Mouse (Mus musculus): ENCODE results near the gene Tnnt3. TPM values are rescaled to one million over a fixed set of nuclear protein-coding genes. Genes with fewer than 3 reads are reported as not detected.

Tnnt3 gene
- 1.6 TPM in 2 replicates for polyA plus RNA-seq (2015; fragmentation: Nextera tagmentation; extraction: Ambion mirVana)

DNA sequence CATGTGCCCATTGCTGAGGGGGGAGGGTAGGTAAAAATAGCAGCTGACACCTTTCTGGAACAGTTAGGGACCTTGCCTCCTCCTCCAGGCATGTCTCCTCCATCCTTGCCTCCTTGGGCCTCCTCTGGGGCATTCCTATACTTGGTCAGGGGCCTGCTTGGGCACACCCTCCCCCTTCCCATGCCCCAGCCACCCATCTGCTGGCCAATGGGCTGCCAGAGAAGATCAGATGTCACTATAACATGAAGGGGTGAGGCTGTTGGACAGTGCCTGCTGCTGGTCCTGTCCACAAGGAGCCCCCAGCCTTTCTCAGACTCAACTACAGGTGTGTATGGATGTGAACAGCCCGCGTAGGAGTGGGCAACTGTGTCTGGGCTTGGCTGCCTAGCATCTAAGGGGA is at the start of gene Tnnt3:
Tnnt3 (plus strand) TSS at position 262 of the 400 bp plus-strand sequence.
- 79% methylated on average over 2 of the region's 2 CpGs for WGBS
- no peak within 1 kb of the TSS for H3K9ac ChIP-seq
- H3K9me3 ChIP-seq = no peaks in the 10 kb centered on the region
- no peaks in the 10 kb centered on the region for H3K27me3 ChIP-seq (replicated peaks)
- H3K4me3 ChIP-seq = no peak within 1 kb of the TSS
- H3K4me1 ChIP-seq = no peaks in the 10 kb centered on the region
- no peak for ATAC-seq (replicated peaks)
- H3K4me2 ChIP-seq = no peak within 1 kb of the TSS
- no peak within 1 kb of the TSS for H3K27ac ChIP-seq
- no peaks in the 10 kb centered on the region for H3K36me3 ChIP-seq (replicated peaks)

DNA sequence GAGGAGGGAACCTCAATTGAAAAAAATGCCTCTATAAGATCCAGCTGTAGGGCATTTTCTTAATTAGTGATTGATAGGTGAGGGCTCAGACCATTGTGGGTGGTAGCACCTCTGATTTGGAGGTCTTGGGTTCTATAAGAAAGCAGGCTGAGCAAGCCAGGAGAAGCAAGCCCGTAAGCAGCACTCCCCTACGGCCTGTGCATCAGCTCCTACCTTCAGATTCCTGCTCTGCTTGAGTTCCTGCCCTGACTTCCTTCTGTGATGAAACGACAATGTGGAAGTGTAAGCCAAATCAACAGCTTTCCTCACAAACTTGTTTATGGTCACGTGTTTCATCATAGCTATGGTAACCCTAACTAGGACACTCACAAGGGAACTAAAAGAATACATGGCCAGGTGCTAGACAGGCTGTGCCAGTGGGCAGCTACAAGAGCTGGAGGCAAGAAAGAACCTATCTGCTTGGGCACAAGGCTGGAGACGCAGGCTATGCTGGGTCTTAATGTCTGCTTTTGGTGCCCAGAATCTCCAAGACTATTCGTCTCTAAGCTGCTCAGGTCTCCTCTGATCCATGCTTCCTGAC is 49.5 kb upstream of the Tnnt3 start:
- H3K9me3 ChIP-seq = no peaks in the 10 kb centered on the region
- H3K9ac ChIP-seq = no peak overlapping the region
- H3K4me3 ChIP-seq = no peak overlapping the region
- 83% methylated on average over 6 of the region's 6 CpGs for WGBS
- no peaks in the 10 kb centered on the region for H3K27me3 ChIP-seq (replicated peaks)
- ATAC-seq (replicated peaks) = no peak
- H3K27ac ChIP-seq = no peak overlapping the region
- H3K4me1 ChIP-seq = no peaks in the 10 kb centered on the region
- no peak overlapping the region for H3K4me2 ChIP-seq
- no peaks in the 10 kb centered on the region for H3K36me3 ChIP-seq (replicated peaks)

- Histone ChIP-seq H3K9ac (no peak overlapping the region), H3K4me3 (no peak overlapping the region), H3K36me3 (replicated peaks) (no peaks in the 10 kb centered on the region), H3K4me1 (peaks cover 12% of the 10 kb centered on the region), H3K27ac (no peak overlapping the region), H3K9me3 (no peaks in the 10 kb centered on the region), H3K27me3 (replicated peaks) (no peaks in the 10 kb centered on the region), H3K4me2 (no peak overlapping the region)
- 17% methylated on average over 1 of the region's 1 CpGs for WGBS
- ATAC-seq (replicated peaks) = no peak
These were observed 43.9 kb upstream of the Tnnt3 start for GRCm38 (mm10) chr7:142454706-142455105.

DNA sequence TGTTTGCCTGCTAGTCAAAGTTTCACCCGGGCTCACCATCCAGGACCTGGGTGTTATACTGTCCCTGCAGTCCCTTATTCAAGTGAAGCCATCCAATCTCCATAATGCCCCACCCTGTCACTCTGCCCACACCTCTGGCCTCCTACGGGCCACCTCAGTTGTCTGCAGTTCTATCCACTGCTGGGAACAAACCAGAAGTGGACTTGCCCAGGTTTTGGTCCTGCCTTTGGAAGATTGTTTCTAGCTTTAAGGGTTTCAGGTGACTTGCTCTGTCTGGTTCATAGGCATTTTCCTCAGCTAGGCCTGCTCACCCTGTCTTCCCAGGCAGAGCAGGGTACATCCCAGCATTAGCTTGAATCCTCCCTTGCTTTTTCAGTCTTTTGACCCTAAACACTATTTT is 43.4 kb upstream of the Tnnt3 start:
- no peaks in the 10 kb centered on the region for H3K27me3 ChIP-seq (replicated peaks)
- H3K9ac ChIP-seq = no peak overlapping the region
- H3K4me3 ChIP-seq = no peak overlapping the region
- 60% methylated on average over 2 of the region's 2 CpGs for WGBS
- no peak overlapping the region for H3K27ac ChIP-seq
- peaks cover 12% of the 10 kb centered on the region for H3K4me1 ChIP-seq
- no peaks in the 10 kb centered on the region for H3K9me3 ChIP-seq
- ATAC-seq (replicated peaks) = no peak
- H3K36me3 ChIP-seq (replicated peaks) = no peaks in the 10 kb centered on the region
- no peak overlapping the region for H3K4me2 ChIP-seq

GRCm38 (mm10) chr7:142456806-142457205 is 41.8 kb upstream of the Tnnt3 start:
- 62% methylated on average over 3 of the region's 3 CpGs for WGBS
- no peaks in the 10 kb centered on the region for H3K27me3 ChIP-seq (replicated peaks)
- no peaks in the 10 kb centered on the region for H3K9me3 ChIP-seq
- H3K4me3 ChIP-seq = no peak overlapping the region
- no peak overlapping the region for H3K9ac ChIP-seq
- no peaks in the 10 kb centered on the region for H3K36me3 ChIP-seq (replicated peaks)
- H3K27ac ChIP-seq = peak overlapping the region; percentile 49
- H3K4me2 ChIP-seq = no peak overlapping the region
- peaks cover 12% of the 10 kb centered on the region for H3K4me1 ChIP-seq
- no peak for ATAC-seq (replicated peaks)

DNA sequence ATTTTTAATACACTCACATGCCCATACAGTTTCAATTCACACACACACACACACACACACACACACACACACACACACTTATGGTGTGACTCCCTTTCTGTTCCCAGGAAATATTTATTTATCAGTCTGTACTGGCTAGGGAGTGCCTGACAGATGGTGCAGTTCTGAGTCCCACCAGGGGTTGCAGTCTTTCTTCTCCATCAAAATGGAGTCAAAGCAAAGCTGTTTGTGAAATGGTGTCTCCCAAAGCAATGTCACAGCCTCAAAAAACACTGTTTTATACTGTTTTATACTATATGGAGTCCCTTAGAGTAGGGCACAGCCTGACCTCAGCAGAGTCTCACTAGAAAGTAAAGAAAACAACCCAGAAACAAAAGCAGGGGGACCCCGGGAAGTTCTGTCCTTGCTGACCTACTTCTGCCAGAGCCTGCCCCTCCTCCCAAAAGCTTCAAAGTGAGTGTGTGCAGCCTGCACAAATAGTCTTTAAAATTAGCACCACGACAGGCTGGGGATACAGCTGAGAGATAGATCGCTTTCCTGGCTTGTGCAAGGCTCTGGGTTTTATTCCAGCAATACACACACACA is 41.3 kb upstream of the Tnnt3 start:
- Histone ChIP-seq H3K27ac (peak overlapping the region; percentile 49), H3K4me3 (no peak overlapping the region), H3K9me3 (no peaks in the 10 kb centered on the region), H3K9ac (no peak overlapping the region), H3K36me3 (replicated peaks) (no peaks in the 10 kb centered on the region), H3K4me1 (peaks cover 12% of the 10 kb centered on the region), H3K27me3 (replicated peaks) (no peaks in the 10 kb centered on the region), H3K4me2 (no peak overlapping the region)
- ATAC-seq (replicated peaks) = peak; percentile 83; the same call in 1 of the 2 replicates
- WGBS = 19% methylated on average over 3 of the region's 3 CpGs

- H3K9ac ChIP-seq = no peak overlapping the region
- 0 out of 2 replicates have a peak, but pooled peaks have one; percentile 6 for ATAC-seq (replicated peaks)
- peaks cover 12% of the 10 kb centered on the region for H3K4me1 ChIP-seq
- no peak overlapping the region for H3K4me3 ChIP-seq
- peak overlapping the region; percentile 49 for H3K27ac ChIP-seq
- no peaks in the 10 kb centered on the region for H3K36me3 ChIP-seq (replicated peaks)
- H3K9me3 ChIP-seq = no peaks in the 10 kb centered on the region
- no peaks in the 10 kb centered on the region for H3K27me3 ChIP-seq (replicated peaks)
- no peak overlapping the region for H3K4me2 ChIP-seq
- WGBS = 42% methylated on average over 2 of the region's 2 CpGs
These were observed 40.6 kb upstream of the Tnnt3 start for GRCm38 (mm10) chr7:142458026-142458425.

DNA sequence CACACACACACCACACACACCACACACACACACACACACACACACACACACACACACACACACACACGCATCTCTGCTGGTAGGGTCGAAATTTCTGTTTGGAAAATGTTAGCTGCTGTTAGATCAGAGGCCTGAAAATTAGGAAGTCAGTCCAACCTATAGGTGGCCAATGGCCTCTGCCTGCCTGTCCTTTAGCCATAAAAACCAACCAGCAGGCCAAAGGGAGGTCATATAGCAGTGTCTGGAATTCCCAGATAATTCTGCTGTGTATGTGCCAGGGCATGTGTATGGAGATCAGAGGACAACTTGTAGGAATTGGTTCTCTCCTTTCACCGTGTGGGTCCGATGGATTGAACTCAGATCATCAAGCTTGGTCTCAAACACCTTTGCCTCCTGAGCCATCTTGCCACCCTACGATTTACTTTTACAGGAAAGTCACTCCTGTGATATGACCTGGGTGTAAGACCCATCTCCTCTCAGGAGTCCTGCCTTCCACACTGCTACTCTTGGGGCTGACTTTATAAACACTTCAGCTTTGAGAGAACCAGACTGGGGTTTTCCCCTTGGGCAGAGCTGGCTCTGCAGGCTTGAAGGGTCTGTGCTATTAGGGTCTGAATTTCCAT is 39.8 kb upstream of the Tnnt3 start:
- ATAC-seq (replicated peaks) = no peak
- no peak overlapping the region for H3K4me3 ChIP-seq
- WGBS = 85% methylated on average over 5 of the region's 5 CpGs
- no peak overlapping the region for H3K4me2 ChIP-seq
- no peaks in the 10 kb centered on the region for H3K36me3 ChIP-seq (replicated peaks)
- H3K9me3 ChIP-seq = no peaks in the 10 kb centered on the region
- peaks cover 12% of the 10 kb centered on the region for H3K4me1 ChIP-seq
- no peak overlapping the region for H3K9ac ChIP-seq
- no peak overlapping the region for H3K27ac ChIP-seq
- no peaks in the 10 kb centered on the region for H3K27me3 ChIP-seq (replicated peaks)

DNA sequence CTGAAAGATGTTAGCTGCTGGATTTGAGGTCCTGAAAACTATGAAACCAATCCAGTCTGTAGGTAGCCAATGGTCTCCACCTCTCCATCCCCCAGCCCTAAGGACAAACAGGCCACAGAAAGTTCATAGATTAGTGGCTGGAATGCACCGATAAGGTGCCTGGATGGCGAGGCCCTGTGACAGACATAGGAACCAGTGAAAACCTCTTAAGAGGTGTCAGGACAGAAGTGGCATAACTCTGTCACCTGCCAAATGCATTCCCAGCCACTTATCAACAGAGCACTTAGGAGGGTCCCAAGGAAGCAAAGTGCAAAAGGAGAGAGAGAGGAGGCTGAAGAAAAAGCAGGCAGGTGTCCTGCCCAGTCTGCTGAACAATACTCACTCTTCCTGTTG is 39.3 kb upstream of the Tnnt3 start:
- Histone ChIP-seq H3K9me3 (no peaks in the 10 kb centered on the region), H3K36me3 (replicated peaks) (no peaks in the 10 kb centered on the region), H3K27ac (no peak overlapping the region), H3K4me3 (no peak overlapping the region), H3K4me2 (no peak overlapping the region), H3K27me3 (replicated peaks) (no peaks in the 10 kb centered on the region), H3K9ac (no peak overlapping the region), H3K4me1 (peaks cover 12% of the 10 kb centered on the region)
- ATAC-seq (replicated peaks) = no peak
- 95% methylated on average over 2 of the region's 2 CpGs for WGBS

- Histone ChIP-seq H3K27ac (no peak within 1 kb of the TSS), H3K4me2 (no peak within 1 kb of the TSS), H3K27me3 (replicated peaks) (no peaks in the 10 kb centered on the region), H3K4me3 (no peak within 1 kb of the TSS), H3K36me3 (replicated peaks) (no peaks in the 10 kb centered on the region), H3K9me3 (no peaks in the 10 kb centered on the region), H3K4me1 (peaks cover 12% of the 10 kb centered on the region), H3K9ac (no peak within 1 kb of the TSS)
- 95% methylated on average over 7 of the region's 7 CpGs for WGBS
- ATAC-seq (replicated peaks) = no peak
These were observed 38.0 kb upstream of the Tnnt3 start, which contains the start of gene Lsp1 for GRCm38 (mm10) chr7:142460636-142461077. Gene Lsp1, plus strand, starts transcription at chr7:142460809.

- ATAC-seq (replicated peaks) = no peak
- H3K4me2 ChIP-seq = no peak overlapping the region
- no peak overlapping the region for H3K9ac ChIP-seq
- 88% methylated on average over 2 of the region's 2 CpGs for WGBS
- no peak overlapping the region for H3K4me3 ChIP-seq
- no peaks in the 10 kb centered on the region for H3K36me3 ChIP-seq (replicated peaks)
- H3K27ac ChIP-seq = no peak overlapping the region
- peaks cover 12% of the 10 kb centered on the region for H3K4me1 ChIP-seq
- no peaks in the 10 kb centered on the region for H3K9me3 ChIP-seq
- no peaks in the 10 kb centered on the region for H3K27me3 ChIP-seq (replicated peaks)
These were observed 37.2 kb upstream of the Tnnt3 start for GRCm38 (mm10) chr7:142461446-142461845.

- Histone ChIP-seq H3K4me1 (peaks cover 6% of the 10 kb centered on the region), H3K4me2 (no peak overlapping the region), H3K36me3 (replicated peaks) (no peaks in the 10 kb centered on the region), H3K9me3 (no peaks in the 10 kb centered on the region), H3K27me3 (replicated peaks) (no peaks in the 10 kb centered on the region), H3K9ac (no peak overlapping the region), H3K27ac (no peak overlapping the region), H3K4me3 (no peak overlapping the region)
- whole genome bisulfite sequencing = 86% methylated on average over 6 of the region's 6 CpGs
- ATAC-seq (replicated peaks) = no peak
These were observed 36.4 kb upstream of the Tnnt3 start for GRCm38 (mm10) chr7:142462190-142462589.
